Mouse (Mus musculus): ENCODE measurements at regions not wholly inside any gene's neighbourhood (a gene's known extent, or its start where the extent isn't known, plus 50 kb on each side); places are given as distances from the start of the nearest gene placed in this dataset.

GRCm38 (mm10) chr6:51192826-51193225 is 239.6 kb upstream of the Nfe2l3 start:
- TF ChIP-seq POLR2A (IDR thresholded peaks at IDR 0.05; ENCODE audit: extremely low read depth, insufficient read depth, low read length) (no peak), CTCF (IDR thresholded peaks at IDR 0.05; ENCODE audit: low read depth, low read length) (no peak)
